Mouse (Mus musculus) B cell, adult 2 months (primary cell): ENCODE data around the gene Palm3.

Experiments used
- DNase-seq, 2 experiments: peaks; one replicate each; pipeline ENCODE4 v3.0.0; 2022

Palm3 gene

DNA sequence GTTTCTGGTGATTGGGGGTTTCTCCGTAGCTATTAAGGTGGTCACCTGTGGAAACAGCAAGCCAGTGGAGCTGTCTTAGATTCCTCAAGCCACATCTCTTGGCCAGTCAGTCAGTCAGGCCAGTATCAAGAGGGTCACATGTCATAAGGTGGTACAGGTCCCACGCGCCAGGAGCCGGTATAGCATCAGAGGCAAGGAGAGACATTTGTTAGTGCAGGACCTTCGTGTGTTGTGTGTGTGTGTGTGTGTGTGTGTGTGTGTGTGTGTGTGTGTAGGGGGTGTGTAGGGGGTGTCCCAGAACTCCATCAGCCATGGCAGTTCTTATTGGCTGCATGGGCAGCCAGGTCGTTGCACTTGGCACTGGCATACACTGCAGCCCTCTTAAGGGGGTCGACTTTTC is 46.6 kb downstream of the Palm3 start:
- no peak for DNase-seq

GRCm38 (mm10) chr8:84068316-84069035 is 47.2 kb downstream of the Palm3 start:
- DNase-seq = no peak

DNA sequence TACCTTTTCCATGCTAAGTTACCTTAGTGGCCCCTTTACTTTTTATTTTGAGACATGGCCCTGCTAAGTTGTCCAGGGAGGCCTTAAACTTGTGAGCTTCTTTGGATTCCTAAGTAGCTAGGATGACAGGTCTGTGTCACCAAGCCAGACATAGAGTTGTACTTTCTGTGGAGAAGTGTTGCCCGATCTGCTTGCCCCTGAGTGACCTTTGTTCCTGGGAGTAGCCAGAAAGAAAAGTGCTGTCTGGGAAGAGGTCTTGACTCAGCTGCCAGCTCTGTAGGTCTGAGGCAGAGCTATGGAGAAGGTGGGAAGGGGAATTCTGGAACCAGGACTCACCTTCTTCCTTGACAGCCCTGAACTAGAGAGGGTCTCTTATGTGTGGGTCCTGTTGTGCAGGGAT is 47.9 kb downstream of the Palm3 start:
- DNase-seq = no peak

DNA sequence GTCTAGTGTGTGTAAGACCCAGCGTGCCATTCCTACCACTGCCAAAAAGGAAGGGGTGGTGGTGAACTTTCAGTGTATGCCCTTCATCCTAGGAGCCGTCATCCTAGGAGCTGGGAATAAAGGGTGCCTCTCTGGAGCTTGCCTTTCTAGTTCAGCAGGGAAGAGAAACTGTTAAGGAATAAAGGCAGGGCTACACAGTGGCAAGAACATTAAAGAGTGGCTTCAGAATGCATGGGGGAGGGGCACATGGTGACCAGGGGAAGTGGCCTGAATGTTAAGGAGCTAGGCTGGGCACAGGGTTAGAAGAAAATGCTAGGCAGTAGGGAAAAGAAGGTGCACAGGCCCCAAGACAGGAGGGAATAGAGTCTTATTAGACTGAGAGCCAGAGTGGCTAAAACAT is 48.5 kb downstream of the Palm3 start:
- no peak for DNase-seq

- DNase-seq = no peak
Observed at GRCm38 (mm10) chr8:84070241-84070640, 49.0 kb downstream of the Palm3 start.

DNA sequence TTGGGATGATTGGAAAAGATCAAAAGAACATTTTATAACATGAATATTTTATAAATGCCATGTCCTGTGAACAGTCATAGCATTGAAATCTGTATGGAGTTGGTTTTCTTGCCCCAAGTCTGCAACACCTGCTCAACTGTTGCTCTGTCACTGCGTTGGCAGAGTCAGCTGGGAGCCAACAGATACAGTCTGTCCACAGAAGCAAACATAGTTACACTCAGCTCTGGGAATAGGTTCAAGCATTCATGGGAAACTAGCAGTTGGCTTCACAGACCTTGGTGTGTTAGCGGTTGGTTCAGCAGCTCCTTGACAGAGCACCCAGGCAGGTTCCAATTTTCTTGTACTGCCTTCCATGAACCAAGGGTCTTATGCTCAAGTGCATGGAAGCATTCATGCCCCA is 49.4 kb downstream of the Palm3 start:
- no peak for DNase-seq

- no peak for DNase-seq
Observed at GRCm38 (mm10) chr8:84071921-84072320, 50.6 kb downstream of the Palm3 start.

DNA sequence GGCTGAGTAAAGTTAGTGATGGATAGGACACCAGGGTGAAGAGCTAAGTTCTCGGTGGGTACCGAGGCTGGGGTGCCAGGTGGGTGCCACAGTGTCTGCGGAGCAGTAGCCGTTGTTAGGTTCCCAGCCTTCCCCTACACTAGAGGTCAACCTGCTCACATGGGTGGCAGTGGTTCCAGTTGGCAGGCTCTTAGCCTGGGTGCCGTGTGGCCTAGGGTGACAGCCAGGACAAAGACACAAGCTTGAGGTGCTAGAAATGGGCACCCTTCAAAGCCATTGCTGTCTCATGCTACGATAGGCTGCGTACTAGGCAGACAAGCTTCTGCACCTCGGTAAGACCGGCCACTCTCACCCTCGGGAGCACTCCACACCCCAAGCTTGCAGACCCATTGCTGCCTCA is 51.0 kb downstream of the Palm3 start:
- no peak for DNase-seq

GRCm38 (mm10) chr8:84073230-84073976 is 52.1 kb downstream of the Palm3 start:
- DNase-seq = no peak

DNA sequence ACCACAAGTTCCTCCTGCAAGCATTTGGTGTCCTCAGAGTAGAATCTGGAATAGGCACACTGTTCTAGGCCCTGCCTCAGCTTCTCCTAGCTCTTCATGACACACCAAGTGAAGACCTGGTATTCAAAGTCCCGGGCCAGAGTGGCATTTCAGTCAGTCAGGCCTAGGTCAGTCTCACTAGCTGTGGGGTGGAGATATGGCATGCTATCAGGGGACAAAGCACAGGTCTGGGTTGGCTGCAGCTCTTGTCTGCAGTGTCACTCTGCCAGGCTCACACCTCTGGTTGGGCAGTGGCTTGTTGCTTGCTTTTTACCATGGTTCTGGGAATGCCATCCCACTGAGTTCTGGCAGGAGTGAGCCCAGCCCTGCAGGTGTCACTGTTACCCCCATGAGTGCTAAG is 55.1 kb downstream of the Palm3 start:
- no peak for DNase-seq

DNA sequence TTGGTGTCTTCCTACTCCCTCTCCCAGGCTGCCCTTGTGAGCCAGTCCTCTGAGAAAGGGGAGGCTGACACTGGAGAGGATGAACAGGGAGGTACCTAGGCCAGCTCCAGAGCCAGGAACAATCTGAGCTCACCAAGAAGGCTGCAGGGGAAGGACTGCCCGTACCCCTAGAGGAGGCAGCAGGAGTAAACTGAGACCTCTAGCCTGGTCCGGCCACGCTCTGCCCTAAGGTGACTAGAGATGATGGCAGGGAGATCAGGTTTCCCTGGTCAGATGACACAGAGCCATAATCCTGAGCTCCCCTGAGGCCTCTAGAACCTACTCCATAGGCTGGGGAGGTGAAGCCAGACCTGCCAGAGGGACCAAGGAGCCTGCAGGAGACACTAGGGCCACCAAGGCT is 55.6 kb downstream of the Palm3 start:
- no peak for DNase-seq

- no peak for DNase-seq
Observed at GRCm38 (mm10) chr8:84079206-84079605, 57.9 kb downstream of the Palm3 start.
